Mouse (Mus musculus) cortical plate, adult 2 months (tissue): ENCODE measurements around the gene Ckb.

ENCODE experiments used
- CTCF ChIP-seq: fragments of 200-500 bp; IDR thresholded peaks from 2 replicates; pipeline ENCODE4 v1.5.1; 2011; ENCODE audit warnings: mild to moderate bottlenecking, control low read depth, low read length; ENCODE audit not compliant: insufficient read depth; ENCODE audit errors: extremely low read depth
- POLR2A ChIP-seq: fragments of 200-500 bp; IDR thresholded peaks from 2 replicates; pipeline ENCODE4 v1.6.1; 2011; ENCODE audit warnings: mild to moderate bottlenecking, low read length, control low read depth; ENCODE audit not compliant: insufficient read depth; ENCODE audit errors: extremely low read depth

- no peak for TF ChIP-seq POLR2A
- no peak for TF ChIP-seq CTCF
These were observed 8.5 kb upstream of the Ckb start for GRCm38 (mm10) chr12:111680661-111681060.
